Mouse (Mus musculus): ENCODE measurements around the gene Brsk2.

GRCm38 (mm10) chr7:142034198-142034597, 84.6 kb downstream of the Brsk2 start:
- no peak for TF ChIP-seq CTCF (conservative IDR thresholded peaks at IDR 0.05; ENCODE audit: low read length)
- no peak for TF ChIP-seq NANOG (IDR thresholded peaks at IDR 0.05; ENCODE audit: borderline replicate concordance, low read length)
- no peak for TF ChIP-seq POU5F1 (IDR thresholded peaks at IDR 0.05; ENCODE audit: borderline replicate concordance, low read length)

Data from E14TG2a.4 (cell line).